Mouse (Mus musculus): ENCODE data around the gene Kcne1.

GRCm38 (mm10) chr16:92348941-92349340 is 10.3 kb downstream of the Kcne1 start:
- TF ChIP-seq CTCF (IDR thresholded peaks at IDR 0.05) = no peak
- no peak for TF ChIP-seq EP300 (IDR thresholded peaks at IDR 0.05; ENCODE audit: insufficient read depth, low read depth, low read length)
- TF ChIP-seq POLR2A (IDR thresholded peaks at IDR 0.05; ENCODE audit: insufficient read depth, low read depth, low read length) = no peak

All from heart, adult 2 months (tissue).